Mouse (Mus musculus) CD4-positive, CD25-positive, alpha-beta regulatory T cell, adult 9 weeks (primary cell): Measurements from ENCODE around the gene Med9. TPM values are rescaled to one million over a fixed set of nuclear protein-coding genes. Genes with fewer than 3 reads are reported as not detected.

Experiments used
- polyA plus RNA-seq: library from polyadenylated mRNA; unstranded; fragments of 100-300 nt; shearing (Covaris generic); gene quantifications from one replicate; pipeline ENCODE4 v1.2.1, GENCODE M21; 2017

Med9 gene
- polyA plus RNA-seq: 7.4 TPM

DNA sequence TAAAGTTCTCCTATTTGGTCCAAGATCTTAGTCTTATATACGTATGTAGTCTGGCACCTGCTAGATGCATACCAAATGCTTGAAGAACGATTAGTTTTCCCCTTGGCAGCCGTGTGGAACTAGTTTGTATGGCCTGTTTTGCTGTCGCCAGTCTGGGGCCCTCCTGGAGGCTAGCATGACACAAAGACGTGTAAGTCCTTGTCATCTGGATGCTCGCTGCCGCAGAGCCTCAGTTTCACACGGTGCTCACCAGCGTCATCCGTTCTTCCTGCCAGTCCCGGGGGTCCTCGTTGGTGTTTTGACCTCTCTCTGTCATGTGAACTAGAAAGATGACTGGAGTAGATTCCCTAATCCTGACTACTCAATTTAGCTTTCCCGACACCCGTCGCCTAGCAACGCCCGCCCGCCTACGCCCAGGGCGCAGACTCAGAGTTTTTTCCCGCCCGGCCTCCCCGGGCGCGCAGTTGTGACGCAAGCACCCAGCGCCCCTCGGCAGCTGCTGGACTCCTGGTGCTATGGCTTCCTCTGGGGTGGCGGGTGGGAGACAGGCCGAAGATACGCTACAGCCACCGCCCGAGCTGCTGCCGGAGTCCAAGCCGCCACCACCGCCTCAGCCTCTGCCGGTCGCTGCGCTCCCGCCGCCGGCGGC is at the start of gene Med9:
Med9 (plus strand) TSS at position 455 of the 649 bp plus-strand sequence.

DNA sequence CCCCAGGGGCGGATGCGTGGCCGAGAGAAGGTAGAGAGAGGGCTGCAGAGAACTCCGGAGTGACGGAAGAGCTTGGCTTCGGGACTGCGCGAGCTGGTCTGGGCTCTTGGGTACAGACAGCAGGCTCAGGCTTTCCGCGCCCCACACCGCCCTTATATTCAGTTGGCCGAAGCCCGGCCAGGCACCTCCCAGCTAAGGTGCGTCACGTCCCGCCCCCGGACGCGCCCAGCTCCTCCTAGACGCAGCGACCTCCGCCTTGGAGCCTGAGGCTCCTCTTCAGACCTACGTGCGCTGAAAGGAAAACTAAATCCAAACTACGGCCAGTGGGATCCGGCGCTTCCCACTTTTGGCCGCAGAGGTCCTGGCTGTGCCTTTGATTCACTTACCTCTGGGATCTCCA is 16.8 kb downstream of the Med9 start, which contains the start of gene Rasd1:
Rasd1 (minus strand) TSS at position 127 of the 400 bp plus-strand sequence.

Other genes starting within 250 kb of the Med9 start
- not detected for gene Pld6, start 160.6 kb upstream of the Med9 start, polyA plus RNA-seq
- gene Flcn, start 138.2 kb upstream of the Med9 start, polyA plus RNA-seq: 73.4 TPM
- 12.9 TPM for gene Nt5m, start 108.8 kb upstream of the Med9 start, polyA plus RNA-seq
- gene Cops3, start 108.4 kb upstream of the Med9 start, polyA plus RNA-seq: 112 TPM
- gene Rasd1, start 16.7 kb downstream of the Med9 start, polyA plus RNA-seq: not detected
- 2.8 TPM for gene Pemt, start 98.3 kb downstream of the Med9 start, polyA plus RNA-seq
- gene Rai1, start 156.8 kb downstream of the Med9 start, polyA plus RNA-seq: 9.9 TPM